Comparison of ENCODE assay signal across 9 mouse cellular contexts in the genomic region with DNA sequence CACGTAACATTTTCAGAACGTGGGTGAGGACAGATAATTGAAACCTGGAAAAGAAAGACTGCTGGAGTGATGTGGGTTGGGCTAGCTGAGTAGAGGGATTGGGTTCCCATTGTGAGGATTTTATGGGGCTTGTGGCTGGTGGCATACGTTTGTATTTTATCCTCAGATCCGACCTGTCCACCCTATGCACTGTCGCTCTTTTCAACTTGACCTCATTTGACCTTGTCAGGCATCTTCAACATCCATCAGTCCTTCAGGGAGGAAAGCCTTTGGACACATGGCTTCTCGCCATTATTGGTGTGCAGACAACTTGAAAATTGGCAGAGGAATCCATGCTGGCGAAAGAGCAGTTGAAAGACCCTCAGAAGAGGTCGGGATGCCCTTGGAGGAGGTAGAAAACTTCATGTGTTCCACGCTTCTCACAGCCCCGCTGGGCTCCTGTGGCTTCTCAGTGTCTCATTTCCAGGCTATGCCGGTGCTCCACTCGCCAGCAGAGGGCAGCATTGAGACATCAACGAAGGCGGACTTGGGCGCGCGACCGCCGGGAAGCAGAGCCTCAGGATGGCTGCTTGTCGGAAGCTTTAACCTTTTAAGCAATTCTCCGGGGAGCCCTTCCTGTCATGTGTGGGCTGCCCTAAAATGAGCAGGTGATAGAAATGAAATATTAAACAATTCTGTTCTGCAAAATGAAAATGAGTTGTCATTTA.
DNase-seq lines count a peak whose midpoint lies in the region; ATAC-seq and TF ChIP-seq lines count a peak whose summit lies in the region.
"Had no signal": no experiment of that assay in that cellular context is flagged by ENCODE, and none has a peak within 500 bp of the region (broad histone marks: within the 10 kb centered on the region; RNA-seq: fewer than 3 reads in every experiment).

No protein-coding gene starts in this region.

- TF ChIP-seq EP300 in ES-Bruce4 (IDR thresholded peaks at IDR 0.05; ENCODE audit: insufficient read depth, low read depth, low read length), result no peak

- H3K4me1 ChIP-seq in ES-Bruce4 (ENCODE audit: control insufficient read depth, insufficient read depth, low read length), result no peaks in the 10 kb centered on the region
- H3K4me1 ChIP-seq in forebrain, embryonic 14.5 days (ENCODE audit: control insufficient read depth, insufficient read depth, low read length), result peaks cover 6% of the 10 kb centered on the region; the same call in 1 of the 2 replicates
- peaks cover 5% of the 10 kb centered on the region for H3K4me1 ChIP-seq in liver, embryonic 16.5 days (ENCODE audit: control insufficient read depth, low read depth, low read length)
- peaks cover 21% of the 10 kb centered on the region for H3K4me1 ChIP-seq in neural tube, embryonic 13.5 days (replicated peaks)

- peak; percentile 75 for ATAC-seq in cerebellum, adult (ENCODE audit: insufficient number of reproducible peaks, low FRiP score, low TSS enrichment)
- peak; percentile 93 for ATAC-seq in forebrain, embryonic 14.5 days
- ATAC-seq in liver, embryonic 16.5 days (ENCODE audit: low read depth), result peak; percentile 55; the same call in 1 of the 2 replicates
- ATAC-seq in neural tube, embryonic 13.5 days (ENCODE audit: low read depth), result peak; percentile 94

- intact Hi-C loops in heart, postnatal 14 days (cut with DNase I), result loop anchor here (2.0 to 5.0 kb wide), 4 partner anchors 147 to 427 kb away; no protein-coding TSS in a partner anchor

- H3K4me2 ChIP-seq in forebrain, embryonic 14.5 days (ENCODE audit: low read length), result peak overlapping the region; percentile 63
- H3K4me2 ChIP-seq in liver, embryonic 16.5 days (ENCODE audit: low read depth, low read length), result peak overlapping the region; percentile 57
- peak overlapping the region; percentile 49 for H3K4me2 ChIP-seq in neural tube, embryonic 13.5 days

- DNase-seq in forebrain, embryonic 14.5 days (ENCODE audit: low spot score), result peak; percentile 96
- DNase-seq in heart, postnatal 14 days, result peak; percentile 94 to 98
- DNase-seq in large intestine, adult 2 months (ENCODE audit: low read depth, low spot score), result peak; percentile 57
- DNase-seq in telencephalon, adult 2 months (ENCODE audit: low read depth, low spot score), result peak; percentile 85

- H3K9ac ChIP-seq in ES-Bruce4 (ENCODE audit: low read depth, poor library complexity, severe bottlenecking), result no peak overlapping the region
- peak overlapping the region; percentile 62 for H3K9ac ChIP-seq in forebrain, embryonic 14.5 days (ENCODE audit: low read length)
- no peak overlapping the region for H3K9ac ChIP-seq in liver, embryonic 16.5 days (ENCODE audit: low read depth, low read length)
- H3K9ac ChIP-seq in neural tube, embryonic 13.5 days, result peak overlapping the region; percentile 61

- TF ChIP-seq CTCF in ES-Bruce4 (IDR thresholded peaks at IDR 0.05; ENCODE audit: low read depth, low read length), result peak; percentile 84

- H3K36me3 ChIP-seq in ES-Bruce4 (ENCODE audit: control insufficient read depth, insufficient read depth, low read length, poor library complexity, severe bottlenecking), result no peaks in the 10 kb centered on the region
- H3K36me3 ChIP-seq in forebrain, embryonic 14.5 days (ENCODE audit: control insufficient read depth, insufficient read depth, low read length), result no peaks in the 10 kb centered on the region
- no peaks in the 10 kb centered on the region for H3K36me3 ChIP-seq in liver, embryonic 16.5 days (ENCODE audit: control insufficient read depth, insufficient read depth)
- no peaks in the 10 kb centered on the region for H3K36me3 ChIP-seq in neural tube, embryonic 13.5 days

- H3K4me3 ChIP-seq in ES-Bruce4 (ENCODE audit: low read depth, low read length), result no peak overlapping the region
- H3K4me3 ChIP-seq in forebrain, embryonic 14.5 days (ENCODE audit: low read depth, low read length), result peak overlapping the region; percentile 15
- H3K4me3 ChIP-seq in liver, embryonic 16.5 days (ENCODE audit: low read depth, low read length), result peak overlapping the region; percentile 36
- H3K4me3 ChIP-seq in neural tube, embryonic 13.5 days, result peak overlapping the region; percentile 20

- H3K27me3 ChIP-seq in ES-Bruce4 (ENCODE audit: control insufficient read depth, insufficient read depth, low read length, poor library complexity, severe bottlenecking), result no peaks in the 10 kb centered on the region
- H3K27me3 ChIP-seq in forebrain, embryonic 14.5 days (replicated peaks; ENCODE audit: control insufficient read depth, insufficient read depth, low read length), result no peaks in the 10 kb centered on the region
- no peaks in the 10 kb centered on the region for H3K27me3 ChIP-seq in liver, embryonic 16.5 days (ENCODE audit: control insufficient read depth, insufficient read depth, low read depth, low read length)
- no peaks in the 10 kb centered on the region for H3K27me3 ChIP-seq in neural tube, embryonic 13.5 days

- TF ChIP-seq POLR2A in ES-Bruce4 (IDR thresholded peaks at IDR 0.05; ENCODE audit: insufficient read depth, low read length), result no peak

- WGBS in forebrain, embryonic 14.5 days, result 15% methylated on average over 21 of the region's 21 CpGs
- 9% methylated on average over 21 of the region's 21 CpGs for WGBS in large intestine, adult 2 months
- WGBS in liver, embryonic 16.5 days (ENCODE audit: insufficient replicate concordance), result 11% methylated on average over 21 of the region's 21 CpGs
- 10% methylated on average over 21 of the region's 21 CpGs for WGBS in neural tube, embryonic 13.5 days

- H3K27ac ChIP-seq in ES-Bruce4 (ENCODE audit: insufficient read depth, low read length), result no peak overlapping the region
- H3K27ac ChIP-seq in forebrain, embryonic 14.5 days (ENCODE audit: low read depth, low read length), result no peak overlapping the region
- H3K27ac ChIP-seq in liver, embryonic 16.5 days (ENCODE audit: low read length), result no peak overlapping the region
- peak overlapping the region; percentile 87 for H3K27ac ChIP-seq in neural tube, embryonic 13.5 days (replicated peaks)
- H3K27ac ChIP-seq: macrophage had no signal

- no peaks in the 10 kb centered on the region for H3K9me3 ChIP-seq in ES-Bruce4 (replicated peaks; ENCODE audit: control insufficient read depth, insufficient read depth, low read length, poor library complexity, severe bottlenecking)
- no peaks in the 10 kb centered on the region for H3K9me3 ChIP-seq in forebrain, embryonic 14.5 days (replicated peaks; ENCODE audit: control insufficient read depth, low read length)
- H3K9me3 ChIP-seq in liver, embryonic 16.5 days (replicated peaks; ENCODE audit: control insufficient read depth, low read length), result no peaks in the 10 kb centered on the region
- H3K9me3 ChIP-seq in neural tube, embryonic 13.5 days, result no peaks in the 10 kb centered on the region

Comparison
In these comparisons a context has a peak if more than half of its experiments do, and no peak if none do; other contexts are left out.
1. H3K9ac ChIP-seq: peak in forebrain, embryonic 14.5 days (single experiment) and neural tube, embryonic 13.5 days (single experiment); none in ES-Bruce4 (single experiment) and liver, embryonic 16.5 days (single experiment).
2. Peak in every context shown above with its lines, with median percentiles within 50 percentile points of each other: ATAC-seq, DNase-seq and H3K4me2 ChIP-seq.